Mouse (Mus musculus): ENCODE measurements around the gene Kbtbd12. TPM values are rescaled to one million over a fixed set of nuclear protein-coding genes. Genes with fewer than 3 reads are reported as not detected.
A peak's percentile ranks its signal among the peaks of the same experiment; 100 is the strongest.

Kbtbd12 gene
- polyA plus RNA-seq, 1 experiment from 2014 or later = not detected

DNA sequence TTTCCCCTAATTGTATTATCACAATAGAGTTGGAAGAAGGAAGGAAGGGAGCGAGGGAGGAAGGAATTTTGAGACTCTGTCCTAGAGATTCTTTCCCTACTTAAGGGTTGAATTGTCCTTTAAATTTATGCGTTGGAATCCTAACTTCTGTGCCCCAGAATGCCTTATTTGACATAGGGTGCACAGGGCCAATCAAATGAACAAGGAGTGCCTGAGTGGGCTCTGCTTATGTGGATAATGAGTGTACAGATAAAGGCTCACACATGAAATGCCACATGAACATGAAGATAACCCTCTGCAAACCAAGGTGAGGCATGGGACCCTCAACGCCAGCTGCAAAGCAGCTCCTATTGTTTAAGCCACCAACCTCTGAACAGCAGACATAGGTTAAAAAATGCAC is 2.6 kb upstream of the Kbtbd12 start:
- H3K4me3 ChIP-seq (replicated peaks) = no peak overlapping the region
- H3K27me3 ChIP-seq = no peaks in the 10 kb centered on the region
- peaks cover 18% of the 10 kb centered on the region for H3K4me1 ChIP-seq (replicated peaks)
- H3K4me2 ChIP-seq (replicated peaks) = peak overlapping the region; percentile 42
- no peak overlapping the region for H3K27ac ChIP-seq
- ATAC-seq = no peak; the same call in 1 of the 2 replicates
- whole genome bisulfite sequencing = 18% methylated on average over 3 of the region's 3 CpGs
- peaks cover 4% of the 10 kb centered on the region; the same call in 1 of the 2 replicates for H3K9me3 ChIP-seq
- H3K9ac ChIP-seq (replicated peaks) = no peak overlapping the region
- H3K36me3 ChIP-seq = no peaks in the 10 kb centered on the region

DNA sequence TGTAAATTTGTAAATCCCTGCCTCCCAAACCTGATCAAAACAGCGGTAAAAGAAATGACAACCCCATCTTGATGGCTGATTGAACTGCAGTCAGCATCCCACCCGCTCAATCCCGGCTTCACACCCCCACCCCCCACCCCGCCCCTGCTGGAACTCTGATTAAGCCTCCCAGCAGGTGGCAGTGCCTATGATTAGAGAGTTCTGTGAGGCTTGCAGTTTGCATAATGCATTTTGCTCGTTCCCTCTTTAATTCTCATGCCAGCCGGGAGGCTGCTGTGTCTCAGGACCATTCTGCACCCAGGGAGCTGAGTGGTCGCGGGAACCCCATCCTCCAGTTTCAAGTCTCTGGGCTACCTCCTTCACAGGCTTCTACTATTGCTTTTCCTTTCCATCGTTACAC is 2.2 kb upstream of the Kbtbd12 start:
- peak overlapping the region; percentile 42 for H3K4me2 ChIP-seq (replicated peaks)
- no peaks in the 10 kb centered on the region for H3K36me3 ChIP-seq
- H3K9ac ChIP-seq (replicated peaks) = no peak overlapping the region
- under 1% methylated on average over 9 of the region's 9 CpGs for WGBS
- no peaks in the 10 kb centered on the region for H3K27me3 ChIP-seq
- H3K4me3 ChIP-seq (replicated peaks) = no peak overlapping the region
- 0 out of 2 replicates have a peak overlapping the region, but pooled peaks have one; percentile 16 for H3K27ac ChIP-seq
- H3K4me1 ChIP-seq (replicated peaks) = peaks cover 18% of the 10 kb centered on the region
- peaks cover 4% of the 10 kb centered on the region; the same call in 1 of the 2 replicates for H3K9me3 ChIP-seq
- ATAC-seq = peak; percentile 73; the same call in 1 of the 2 replicates

DNA sequence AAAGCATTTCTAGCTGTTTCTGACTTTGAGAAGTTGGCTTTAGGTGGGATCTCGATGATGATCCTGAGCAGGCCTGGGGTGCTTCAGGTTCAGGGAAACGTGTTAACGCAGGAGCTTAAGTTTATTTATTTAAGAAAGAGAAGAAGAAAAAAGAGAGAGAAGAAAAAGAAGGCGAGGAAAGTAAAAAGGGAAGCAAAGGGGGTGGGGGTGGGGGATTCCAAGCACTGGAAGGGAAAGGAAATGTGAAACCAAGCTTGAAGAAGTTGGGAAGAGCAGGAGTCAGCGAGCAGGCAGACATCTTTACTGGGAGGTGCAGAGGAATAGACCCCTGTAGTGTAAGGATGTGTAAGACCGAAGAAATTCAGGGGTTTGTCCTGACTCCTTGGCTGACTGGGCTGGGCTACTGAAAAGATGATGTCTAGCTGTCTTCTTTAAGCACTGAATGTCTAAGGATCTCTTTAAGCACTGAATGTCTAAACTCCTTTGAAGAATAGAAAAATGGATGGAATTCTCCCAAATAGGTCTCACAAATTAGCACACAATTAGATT is 1.7 kb upstream of the Kbtbd12 start:
- H3K36me3 ChIP-seq = no peaks in the 10 kb centered on the region
- 0 out of 2 replicates have a peak overlapping the region, but pooled peaks have one; percentile 16 for H3K27ac ChIP-seq
- peaks cover 18% of the 10 kb centered on the region for H3K4me1 ChIP-seq (replicated peaks)
- H3K4me3 ChIP-seq (replicated peaks) = no peak overlapping the region
- WGBS = 21% methylated on average over 6 of the region's 6 CpGs
- peak overlapping the region; percentile 42 for H3K4me2 ChIP-seq (replicated peaks)
- H3K27me3 ChIP-seq = no peaks in the 10 kb centered on the region
- H3K9ac ChIP-seq (replicated peaks) = no peak overlapping the region
- H3K9me3 ChIP-seq = peaks cover 4% of the 10 kb centered on the region; the same call in 1 of the 2 replicates
- 0 out of 2 replicates have a peak, but pooled peaks have one; percentile 48 for ATAC-seq

DNA sequence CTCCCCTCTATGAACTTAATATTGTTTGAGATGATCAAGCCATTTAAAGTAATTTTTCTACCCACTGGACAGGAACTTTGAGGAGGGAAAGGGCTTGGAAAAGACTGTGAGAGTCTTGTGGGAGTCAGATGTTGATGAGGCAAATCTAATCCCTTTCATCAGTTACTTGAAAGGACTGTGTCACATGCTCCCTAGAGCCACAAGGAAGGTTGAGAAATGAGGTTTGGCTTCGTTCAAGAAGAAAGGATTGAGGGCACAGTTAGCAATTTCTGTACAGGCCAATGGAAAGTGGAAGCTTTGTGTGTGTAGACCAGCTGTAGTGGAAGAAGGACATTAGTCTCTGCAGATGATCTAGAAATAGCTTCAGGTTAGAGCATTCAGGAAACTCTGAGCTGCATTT is 1.2 kb upstream of the Kbtbd12 start:
- Histone ChIP-seq H3K27ac (no peak overlapping the region), H3K4me1 (replicated peaks) (peaks cover 18% of the 10 kb centered on the region), H3K27me3 (no peaks in the 10 kb centered on the region), H3K9ac (replicated peaks) (no peak overlapping the region), H3K9me3 (peaks cover 4% of the 10 kb centered on the region; the same call in 1 of the 2 replicates), H3K4me2 (replicated peaks) (no peak overlapping the region), H3K36me3 (no peaks in the 10 kb centered on the region), H3K4me3 (replicated peaks) (no peak overlapping the region)
- no peak for ATAC-seq
- 10% methylated on average over 1 of the region's 1 CpGs for WGBS

DNA sequence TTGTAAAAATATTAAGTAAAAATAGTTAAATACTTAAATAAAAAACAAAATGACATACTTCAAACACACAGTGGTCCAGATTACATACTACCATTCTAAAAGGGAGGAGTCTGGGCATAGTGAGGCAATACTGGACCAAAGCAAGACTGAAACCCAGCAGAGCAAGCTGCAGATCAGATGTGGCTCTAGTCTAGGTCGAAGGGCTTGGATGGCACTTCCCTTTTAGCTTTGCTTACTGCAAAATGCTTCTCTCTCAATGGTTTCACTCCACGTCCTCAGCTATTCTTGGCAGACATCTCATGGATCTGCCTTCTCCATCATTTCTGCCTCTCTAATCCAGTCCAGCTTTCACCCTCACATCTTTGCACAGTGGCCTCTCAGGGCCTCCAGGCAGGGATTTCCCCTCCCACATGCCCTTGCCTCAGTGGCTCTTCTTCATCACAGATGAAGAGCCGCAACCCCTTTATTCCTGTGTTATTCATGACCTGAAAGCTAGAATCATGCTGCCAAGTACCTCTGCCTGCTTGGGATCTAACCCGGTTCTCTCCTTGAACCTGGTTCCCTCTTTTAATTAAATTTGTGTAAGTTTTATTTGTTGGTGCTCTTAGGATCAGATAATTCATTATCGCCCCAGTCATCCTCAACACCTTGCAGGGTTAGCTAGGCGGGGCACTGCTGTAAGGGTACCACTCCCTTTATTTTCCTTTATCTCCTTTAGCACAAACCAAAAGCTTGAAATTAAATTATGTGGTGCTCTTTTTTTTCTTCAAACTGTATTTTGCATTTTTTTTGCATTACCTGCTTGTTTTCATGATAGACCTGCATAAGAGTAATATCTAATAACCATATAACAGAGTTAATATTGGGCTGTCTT is 1.6 kb downstream of the Kbtbd12 start:
- no peak overlapping the region for H3K4me2 ChIP-seq (replicated peaks)
- no peak for ATAC-seq
- peaks cover 18% of the 10 kb centered on the region for H3K4me1 ChIP-seq (replicated peaks)
- peaks cover 4% of the 10 kb centered on the region; the same call in 1 of the 2 replicates for H3K9me3 ChIP-seq
- H3K36me3 ChIP-seq = no peaks in the 10 kb centered on the region
- WGBS = 92% methylated on average over 6 of the region's 6 CpGs
- no peak overlapping the region for H3K9ac ChIP-seq (replicated peaks)
- H3K27me3 ChIP-seq = no peaks in the 10 kb centered on the region
- H3K4me3 ChIP-seq (replicated peaks) = no peak overlapping the region
- H3K27ac ChIP-seq = no peak overlapping the region

DNA sequence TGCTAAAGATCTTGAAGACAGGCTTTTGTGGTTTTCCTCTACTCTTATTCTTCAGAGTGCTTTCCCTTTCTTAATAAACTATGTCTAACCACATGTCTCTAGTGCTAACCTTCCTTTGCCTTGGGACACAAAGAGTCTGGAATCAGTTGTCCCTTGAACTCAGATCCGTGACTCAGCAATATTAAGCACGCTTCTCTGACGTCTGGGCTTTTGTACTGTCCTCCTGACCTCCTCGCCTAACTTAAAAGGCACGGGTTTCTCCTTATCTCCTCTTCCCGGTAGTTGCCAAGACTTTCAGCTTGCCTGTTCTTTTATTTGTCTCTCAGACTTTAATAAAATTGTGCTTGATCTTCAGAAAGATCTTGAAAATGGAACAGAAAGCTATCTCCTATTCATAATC is 6.5 kb downstream of the Kbtbd12 start:
- Histone ChIP-seq H3K9ac (replicated peaks) (no peak overlapping the region), H3K4me1 (replicated peaks) (peaks cover 14% of the 10 kb centered on the region; the same call in 1 of the 2 replicates), H3K36me3 (no peaks in the 10 kb centered on the region), H3K4me2 (replicated peaks) (no peak overlapping the region), H3K9me3 (no peaks in the 10 kb centered on the region), H3K27ac (no peak overlapping the region), H3K27me3 (0 out of 2 replicates have a peak, but pooled peaks cover 3% of the 10 kb centered on the region), H3K4me3 (replicated peaks) (no peak overlapping the region)
- 71% methylated on average over 6 of the region's 6 CpGs for WGBS
- no peak for ATAC-seq

DNA sequence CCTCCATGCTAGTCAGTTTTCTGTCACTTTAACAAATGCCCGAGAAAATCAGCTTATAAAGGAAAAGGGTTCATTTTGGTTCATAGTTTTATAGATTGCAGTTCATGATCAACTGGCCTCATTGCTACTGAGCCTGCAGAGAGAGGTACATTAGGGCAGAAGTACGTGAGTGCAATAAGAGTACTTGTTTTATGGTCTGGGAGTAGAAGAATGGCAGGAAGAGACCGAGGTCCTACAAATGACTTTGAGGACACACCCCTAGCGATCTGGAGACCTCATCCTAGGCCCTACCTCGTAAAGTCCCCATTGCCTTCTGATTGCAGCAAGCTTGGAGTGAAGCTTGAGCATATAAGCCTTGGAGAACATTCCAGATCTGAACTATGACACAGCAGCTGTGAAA is 7.2 kb downstream of the Kbtbd12 start:
- Histone ChIP-seq H3K27ac (no peak overlapping the region), H3K4me2 (replicated peaks) (no peak overlapping the region), H3K27me3 (0 out of 2 replicates have a peak, but pooled peaks cover 3% of the 10 kb centered on the region), H3K4me1 (replicated peaks) (peaks cover 14% of the 10 kb centered on the region; the same call in 1 of the 2 replicates), H3K4me3 (replicated peaks) (no peak overlapping the region), H3K9me3 (no peaks in the 10 kb centered on the region), H3K36me3 (no peaks in the 10 kb centered on the region), H3K9ac (replicated peaks) (no peak overlapping the region)
- WGBS = 86% methylated on average over 5 of the region's 5 CpGs
- ATAC-seq = no peak

DNA sequence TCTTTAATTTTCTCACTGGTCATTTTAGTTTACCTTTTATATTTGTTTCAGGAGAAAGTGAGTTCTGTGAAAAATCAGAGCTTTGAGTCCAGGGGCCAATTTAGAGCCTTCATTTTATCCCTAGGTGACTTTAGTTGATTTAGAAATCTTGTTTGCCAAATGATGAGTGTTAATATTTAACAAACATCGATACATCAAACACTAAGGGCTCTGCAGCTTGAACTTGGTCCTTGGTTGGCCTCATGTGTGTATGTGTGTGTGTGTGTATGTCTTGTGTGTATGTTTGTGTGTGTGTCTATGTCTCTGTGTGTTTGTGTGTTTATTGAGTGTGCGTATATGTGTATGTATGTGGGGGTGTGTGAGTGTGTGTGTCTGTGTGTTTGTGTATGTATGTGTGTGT is 7.9 kb downstream of the Kbtbd12 start:
- Histone ChIP-seq H3K36me3 (no peaks in the 10 kb centered on the region), H3K9me3 (no peaks in the 10 kb centered on the region), H3K4me3 (replicated peaks) (no peak overlapping the region), H3K4me1 (replicated peaks) (peaks cover 14% of the 10 kb centered on the region; the same call in 1 of the 2 replicates), H3K4me2 (replicated peaks) (no peak overlapping the region), H3K9ac (replicated peaks) (no peak overlapping the region), H3K27ac (no peak overlapping the region), H3K27me3 (0 out of 2 replicates have a peak, but pooled peaks cover 3% of the 10 kb centered on the region)
- ATAC-seq = no peak
- 93% methylated on average over 2 of the region's 2 CpGs for WGBS

DNA sequence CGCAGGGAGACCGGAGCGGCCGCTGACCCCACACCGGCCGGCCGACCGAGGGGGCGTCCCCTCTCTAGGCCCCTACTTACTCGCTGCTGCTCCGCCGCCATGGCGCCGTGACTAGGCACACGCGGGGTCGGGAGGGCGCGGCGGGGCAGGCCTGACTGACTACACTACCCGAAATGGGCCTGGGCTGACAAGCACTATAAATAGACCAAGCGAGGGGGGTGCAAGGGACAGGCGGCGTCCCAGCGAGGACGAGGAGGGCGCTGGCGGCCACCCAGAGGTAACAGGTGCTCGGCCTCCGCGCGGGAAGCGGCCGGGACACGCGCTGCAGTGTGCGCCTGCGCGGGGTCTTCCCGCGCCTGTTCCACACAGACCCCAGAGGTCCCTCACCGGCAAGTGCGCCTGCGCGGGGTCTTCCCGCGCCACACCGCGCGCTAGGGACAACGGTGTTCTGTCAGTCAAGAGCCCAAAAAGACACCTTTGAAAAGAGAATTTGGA is 10.4 kb downstream of the Kbtbd12 start:
- peaks cover 14% of the 10 kb centered on the region; the same call in 1 of the 2 replicates for H3K4me1 ChIP-seq (replicated peaks)
- H3K4me3 ChIP-seq (replicated peaks) = peak overlapping the region; percentile 54
- under 1% methylated on average over 51 of the region's 51 CpGs for WGBS
- no peaks in the 10 kb centered on the region for H3K36me3 ChIP-seq
- peak; percentile 99 for ATAC-seq
- peak overlapping the region; percentile 69 for H3K9ac ChIP-seq (replicated peaks)
- H3K27ac ChIP-seq = peak overlapping the region; percentile 57
- 0 out of 2 replicates have a peak, but pooled peaks cover 3% of the 10 kb centered on the region for H3K27me3 ChIP-seq
- H3K9me3 ChIP-seq = no peaks in the 10 kb centered on the region
- peak overlapping the region; percentile 94 for H3K4me2 ChIP-seq (replicated peaks)

DNA sequence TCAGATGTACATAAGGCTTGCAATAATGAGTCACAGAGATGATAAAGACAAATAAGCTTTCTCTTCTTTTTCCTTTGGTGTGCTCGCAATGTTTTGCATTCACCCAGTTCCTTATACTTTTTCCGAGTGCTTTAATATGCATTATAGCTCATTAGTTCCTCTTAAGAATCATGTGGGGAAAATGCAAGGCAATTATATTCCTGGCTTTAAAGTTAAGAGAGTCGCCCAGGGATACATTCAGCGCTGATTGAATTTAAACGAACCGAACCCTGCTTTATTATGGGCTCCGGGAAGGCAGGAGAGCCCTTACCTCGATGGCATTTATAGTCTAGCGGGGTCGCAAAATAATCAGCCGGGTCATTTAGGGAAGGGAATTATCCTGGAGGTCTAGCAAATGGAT is 10.8 kb downstream of the Kbtbd12 start:
- no peaks in the 10 kb centered on the region for H3K36me3 ChIP-seq
- H3K4me2 ChIP-seq (replicated peaks) = peak overlapping the region; percentile 94
- H3K4me1 ChIP-seq (replicated peaks) = peaks cover 14% of the 10 kb centered on the region; the same call in 1 of the 2 replicates
- WGBS = 14% methylated on average over 11 of the region's 11 CpGs
- H3K9me3 ChIP-seq = no peaks in the 10 kb centered on the region
- H3K27ac ChIP-seq = peak overlapping the region; percentile 57
- 0 out of 2 replicates have a peak, but pooled peaks cover 3% of the 10 kb centered on the region for H3K27me3 ChIP-seq
- peak; percentile 22; the same call in 1 of the 2 replicates for ATAC-seq
- peak overlapping the region; percentile 54 for H3K4me3 ChIP-seq (replicated peaks)
- H3K9ac ChIP-seq (replicated peaks) = peak overlapping the region; percentile 69

DNA sequence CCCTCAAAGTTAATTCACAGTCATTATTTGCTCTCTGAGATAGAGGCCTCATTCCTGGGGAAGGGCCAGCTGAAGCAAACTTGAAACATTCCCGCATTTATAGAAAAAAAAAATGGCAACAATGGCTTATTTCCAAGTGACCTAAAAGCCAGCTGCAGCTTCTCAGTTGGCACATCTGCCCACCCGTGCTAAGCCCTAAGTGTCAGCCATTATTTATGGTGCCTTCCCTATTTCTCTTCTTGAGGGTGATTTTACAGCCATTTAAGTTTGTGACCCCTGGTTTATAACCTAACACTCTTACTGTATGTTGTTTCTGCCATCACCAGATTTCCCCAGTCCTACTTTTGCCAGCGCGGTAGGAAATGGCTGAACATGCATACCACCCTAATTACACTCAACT is 11.3 kb downstream of the Kbtbd12 start:
- no peak for ATAC-seq
- Histone ChIP-seq H3K36me3 (no peaks in the 10 kb centered on the region), H3K4me1 (replicated peaks) (peaks cover 14% of the 10 kb centered on the region; the same call in 1 of the 2 replicates), H3K4me3 (replicated peaks) (no peak overlapping the region), H3K27ac (no peak overlapping the region), H3K9me3 (no peaks in the 10 kb centered on the region), H3K9ac (replicated peaks) (no peak overlapping the region), H3K4me2 (replicated peaks) (0 out of 2 replicates have a peak overlapping the region, but pooled peaks have one; percentile 94), H3K27me3 (0 out of 2 replicates have a peak, but pooled peaks cover 3% of the 10 kb centered on the region)
- WGBS = 70% methylated on average over 4 of the region's 4 CpGs

Data from midbrain, embryonic 13.5 days (tissue).